Mouse (Mus musculus) heart, adult 18-20 months (tissue): Measurements from ENCODE around the gene Nr5a2. TPM values are rescaled to one million over a fixed set of nuclear protein-coding genes. Genes with fewer than 3 reads are reported as not detected.

ENCODE experiments used
- DNase-seq, 2 experiments: peaks; one replicate each; pipeline ENCODE4 v3.0.0; 2021 to 2022; ENCODE audit warnings: mixed read lengths in 1 of 2
- long read RNA-seq, 2 experiments: library from polyadenylated mRNA; stranded (forward); transcript quantifications; one replicate each; pipeline ENCODE4 v2.0.0; 2021
- total RNA-seq, 2 experiments: library from RNA; stranded (reverse); gene quantifications; 2 replicates each; pipeline ENCODE4 v1.2.3; 2021

The Nr5a2 gene
- total RNA-seq, result under 1 TPM; 0.07 to 0.46 TPM
- long read RNA-seq, experiment 1, partial matches to known transcripts, result 0 of 1 reads
- long read RNA-seq, experiment 1, other reads (novel, unspliced or antisense), result 1 of 1 reads
- long read RNA-seq, experiment 2, result 0 reads

DNA sequence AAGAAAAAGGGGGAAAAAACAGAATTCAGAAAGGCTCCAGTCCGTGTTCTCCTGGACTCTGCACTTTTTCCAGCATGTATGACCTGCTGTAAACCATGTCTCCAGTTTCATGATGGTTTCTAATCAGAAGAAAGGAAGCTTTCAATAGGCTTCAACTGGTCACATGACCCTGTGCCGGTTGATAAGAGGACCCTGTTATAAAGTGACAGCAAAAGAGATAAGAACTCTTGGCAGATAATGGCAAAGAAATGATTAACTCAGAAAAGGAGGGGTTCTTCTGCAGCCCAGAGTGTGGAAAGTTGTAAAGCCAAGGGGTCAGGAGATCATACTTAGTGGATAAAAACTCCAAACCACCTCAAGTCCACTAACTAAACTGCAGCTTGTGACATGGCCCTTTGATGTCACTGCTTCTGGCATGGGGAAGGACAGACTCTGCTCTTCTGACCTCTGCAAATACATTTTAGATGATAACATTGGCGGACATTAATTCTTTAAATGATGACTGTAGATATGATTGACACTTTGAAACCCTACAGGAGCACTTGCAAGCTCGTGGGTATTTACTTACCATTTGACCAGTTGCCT, at the start of gene Nr5a2:
Gene Nr5a2 (minus strand): TSS at position 21 of the 585 bp plus-strand sequence.
- no peak for DNase-seq

GRCm38 (mm10) chr1:137008726-137009239, 48.5 kb upstream of the Nr5a2 start:
- no peak for DNase-seq

GRCm38 (mm10) chr1:137003816-137004215, 43.6 kb upstream of the Nr5a2 start:
- no peak for DNase-seq

GRCm38 (mm10) chr1:137003144-137003543, 42.9 kb upstream of the Nr5a2 start:
- no peak for DNase-seq

DNA sequence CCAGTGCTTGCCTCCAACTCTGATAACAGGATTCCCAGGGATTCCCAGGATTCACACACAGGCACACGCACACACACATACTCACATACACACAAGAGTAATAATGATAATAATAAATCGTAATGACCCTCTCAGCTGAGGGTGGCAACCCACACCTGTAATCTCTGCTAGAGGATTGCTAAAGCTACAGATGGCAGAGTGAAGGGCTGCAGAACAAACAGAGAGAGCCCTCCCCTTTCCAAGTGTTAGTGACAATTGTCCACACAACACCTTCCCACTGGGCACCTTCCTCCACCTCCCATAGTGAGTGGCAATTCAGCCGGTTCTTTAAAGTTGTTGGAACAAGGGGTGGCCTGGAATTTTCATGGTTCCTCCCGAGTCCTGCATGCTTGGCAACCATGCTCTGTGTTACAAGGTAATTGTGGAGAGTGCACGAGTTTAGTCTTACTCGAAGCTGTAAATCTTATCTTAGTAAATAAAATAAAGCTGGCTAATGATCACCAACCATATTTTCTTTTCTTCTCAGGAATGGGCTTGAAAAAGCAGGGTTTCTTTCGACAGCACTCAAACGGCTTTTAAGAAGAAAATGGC, 31.6 kb upstream of the Nr5a2 start:
- DNase-seq, result no peak

GRCm38 (mm10) chr1:136980253-136980893, 20.1 kb upstream of the Nr5a2 start:
- no peak for DNase-seq

DNA sequence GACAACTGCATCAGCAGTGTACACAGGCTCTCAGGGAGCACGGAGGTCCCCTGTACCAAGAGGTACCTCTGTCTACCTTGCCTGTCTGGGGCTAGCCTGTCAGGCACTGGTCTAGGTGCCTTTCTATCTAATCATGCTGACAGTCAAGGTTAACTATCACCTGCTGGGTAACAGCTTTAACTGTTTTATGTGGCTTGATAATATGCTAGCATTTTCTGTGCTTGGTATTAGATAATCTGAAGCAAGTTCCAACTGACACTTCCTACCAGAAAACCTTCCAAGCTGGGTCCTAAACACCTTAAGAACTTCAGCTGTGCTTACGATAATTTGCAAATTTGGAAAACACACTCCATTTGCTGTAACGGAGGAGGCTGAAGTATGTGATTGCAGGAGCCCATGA, 17.6 kb upstream of the Nr5a2 start:
- DNase-seq, result no peak

GRCm38 (mm10) chr1:136974040-136974439, 13.8 kb upstream of the Nr5a2 start:
- no peak for DNase-seq

DNA sequence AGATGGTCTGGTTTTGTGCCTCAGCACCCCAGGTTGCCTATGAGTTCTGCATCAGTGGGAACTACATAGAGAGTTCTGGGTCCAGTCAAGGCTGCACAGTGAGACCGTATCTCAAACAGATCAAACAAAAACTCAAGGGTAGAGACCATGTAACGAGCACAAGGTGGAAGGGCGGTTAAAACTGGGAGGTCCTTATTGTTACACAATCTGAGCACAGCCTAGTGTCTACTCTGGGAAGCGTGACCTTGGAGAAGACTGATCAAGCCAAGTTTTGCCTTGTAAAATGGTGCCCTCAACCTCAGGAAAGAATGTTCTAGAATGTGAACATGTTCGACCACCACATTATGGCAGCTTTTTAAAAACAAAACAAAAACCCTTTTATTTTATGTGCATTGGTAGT, 12.8 kb upstream of the Nr5a2 start:
- no peak for DNase-seq

GRCm38 (mm10) chr1:136970995-136971394, 10.7 kb upstream of the Nr5a2 start:
- no peak for DNase-seq

DNA sequence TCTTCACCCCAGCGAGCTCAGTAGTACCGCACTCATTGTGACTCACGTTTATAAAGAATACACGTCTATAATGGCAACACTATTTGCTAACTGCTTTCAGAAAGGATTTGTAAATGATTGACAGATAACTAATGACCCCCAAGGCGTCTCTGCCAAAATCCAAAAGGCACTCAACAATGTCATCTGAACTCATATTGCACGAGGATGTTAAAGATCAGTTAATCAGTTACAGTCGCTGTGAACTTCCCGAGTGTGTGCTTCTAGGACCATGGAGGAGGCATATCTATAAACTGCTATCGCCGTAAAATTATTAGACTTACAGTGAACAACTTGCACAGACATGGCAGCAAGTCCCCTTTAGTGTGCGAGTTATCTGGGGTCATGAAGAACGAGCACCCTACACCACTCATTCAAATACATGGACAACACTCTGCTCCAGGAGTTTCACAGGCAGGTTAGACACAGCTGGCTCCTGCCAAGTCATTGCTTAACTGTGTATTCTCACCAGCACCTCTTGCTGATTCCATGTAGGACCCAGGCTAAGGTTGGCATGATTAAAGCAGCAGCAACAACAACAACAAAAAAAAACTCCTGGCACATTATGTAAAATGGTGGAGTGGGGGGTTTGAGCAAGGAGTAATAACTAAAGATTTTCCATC, 6.6 kb upstream of the Nr5a2 start:
- no peak for DNase-seq

- no peak for DNase-seq
These were observed 757 bp downstream of the Nr5a2 start for GRCm38 (mm10) chr1:136959491-136959890.

GRCm38 (mm10) chr1:136958666-136959065, 1.6 kb downstream of the Nr5a2 start:
- no peak for DNase-seq

DNA sequence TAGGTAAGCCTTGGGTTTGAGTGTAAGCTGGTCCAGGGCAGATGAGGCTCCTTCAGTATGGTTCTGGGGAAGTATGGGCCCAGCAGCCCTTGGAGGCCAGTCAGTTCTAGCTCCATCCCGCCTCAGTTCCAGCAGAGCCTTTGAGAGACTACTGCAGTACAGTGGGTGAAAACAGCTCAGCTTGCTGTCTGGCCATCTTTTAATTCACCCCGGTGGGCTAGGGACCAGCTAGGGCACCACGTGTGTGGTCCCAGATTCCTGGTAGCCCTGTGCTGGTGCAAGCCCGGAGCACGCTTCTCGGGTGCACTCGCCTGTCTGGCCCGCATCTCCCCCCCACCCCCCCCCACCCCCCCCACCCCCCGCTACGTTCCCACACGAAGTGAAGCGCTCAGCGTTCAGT, 2.1 kb downstream of the Nr5a2 start:
- DNase-seq, result no peak

- DNase-seq, result no peak
These were observed 2.6 kb downstream of the Nr5a2 start for GRCm38 (mm10) chr1:136957696-136958095.

DNA sequence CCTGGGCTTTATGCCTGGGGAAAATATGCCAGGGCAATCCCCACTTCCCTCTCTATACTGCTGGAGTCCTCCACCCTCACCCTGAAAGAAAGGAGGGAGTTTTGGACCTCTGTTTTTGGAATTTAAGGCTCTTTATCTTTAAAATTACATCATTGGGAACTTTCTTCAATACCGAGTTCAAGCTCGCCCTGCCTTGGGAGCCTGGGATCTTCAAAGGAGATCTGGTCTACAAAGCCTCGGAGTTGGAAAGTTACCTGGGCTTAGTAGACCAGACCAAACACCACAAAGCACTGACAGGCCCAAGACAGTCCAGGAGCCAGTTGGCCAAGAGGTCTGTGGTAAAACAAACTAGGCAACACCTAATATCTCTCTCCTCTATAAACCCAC, 6.1 kb downstream of the Nr5a2 start:
- DNase-seq, result no peak

DNA sequence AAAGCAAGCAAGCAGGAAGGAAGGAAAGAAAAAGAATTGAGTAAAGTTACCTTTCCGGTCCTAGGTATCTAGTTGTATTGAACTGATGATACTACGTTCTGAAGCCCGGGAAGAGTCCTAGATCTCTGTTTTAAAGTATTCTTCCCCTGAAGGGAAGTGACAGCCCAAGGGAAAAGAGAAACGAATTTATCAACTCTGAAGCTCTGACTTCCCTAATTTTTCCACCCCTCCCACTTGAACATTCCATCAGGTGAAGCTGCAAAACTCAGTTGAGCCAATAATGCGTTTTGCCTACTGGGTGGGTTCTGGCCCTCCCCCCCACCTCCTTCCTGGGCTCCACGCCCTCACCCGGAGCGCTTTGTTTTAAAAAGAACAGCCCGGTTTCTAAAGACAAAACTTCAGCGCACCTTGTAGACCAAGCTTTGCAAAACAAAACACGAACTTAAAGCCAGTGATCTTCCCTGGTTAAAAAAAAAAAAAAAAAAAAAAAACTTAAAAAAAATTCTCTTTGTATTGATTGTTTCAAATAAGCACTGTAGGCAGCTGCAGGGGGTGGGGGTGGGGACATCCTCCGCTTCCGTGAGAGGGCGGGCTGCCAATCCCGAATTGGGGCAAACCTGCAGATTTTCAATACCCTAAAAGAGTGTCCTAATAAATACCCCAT, 6.7 kb downstream of the Nr5a2 start:
- no peak for DNase-seq

DNA sequence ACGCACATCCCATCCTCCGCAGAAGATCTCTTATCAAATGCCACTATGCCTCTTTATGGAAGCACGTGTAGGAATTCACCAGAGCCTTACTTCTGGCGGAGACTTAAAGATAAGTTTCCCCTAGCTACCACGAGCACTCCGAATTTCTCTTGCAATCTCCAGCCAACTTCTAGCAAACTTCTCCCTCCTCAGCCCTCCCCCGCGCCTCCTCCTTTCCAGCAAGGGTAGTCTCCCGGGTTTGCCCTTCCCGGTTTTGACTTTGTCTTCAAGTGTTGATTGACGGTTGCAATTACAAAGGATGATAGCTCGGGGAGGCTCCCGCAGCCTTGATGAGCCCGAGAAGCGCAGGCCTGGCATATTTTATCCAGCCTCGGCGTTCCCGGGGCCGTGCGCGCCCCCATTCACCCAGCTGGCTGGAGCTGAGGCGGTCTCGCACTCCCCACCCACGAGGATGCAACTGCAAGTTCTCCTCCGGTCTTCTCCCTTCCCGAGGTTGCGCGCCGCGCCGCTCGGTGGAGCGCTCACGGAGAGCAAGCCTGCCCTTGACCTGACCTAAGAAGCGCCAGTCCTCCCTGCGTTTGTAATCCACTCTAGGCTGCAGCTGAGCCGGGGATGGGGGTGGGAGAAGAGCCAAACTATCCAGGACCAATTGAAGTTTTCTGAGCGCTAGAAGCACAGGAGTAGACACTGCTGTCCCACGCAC, 7.5 kb downstream of the Nr5a2 start:
- peak in 1 of 2 experiments; percentile 25 for DNase-seq

DNA sequence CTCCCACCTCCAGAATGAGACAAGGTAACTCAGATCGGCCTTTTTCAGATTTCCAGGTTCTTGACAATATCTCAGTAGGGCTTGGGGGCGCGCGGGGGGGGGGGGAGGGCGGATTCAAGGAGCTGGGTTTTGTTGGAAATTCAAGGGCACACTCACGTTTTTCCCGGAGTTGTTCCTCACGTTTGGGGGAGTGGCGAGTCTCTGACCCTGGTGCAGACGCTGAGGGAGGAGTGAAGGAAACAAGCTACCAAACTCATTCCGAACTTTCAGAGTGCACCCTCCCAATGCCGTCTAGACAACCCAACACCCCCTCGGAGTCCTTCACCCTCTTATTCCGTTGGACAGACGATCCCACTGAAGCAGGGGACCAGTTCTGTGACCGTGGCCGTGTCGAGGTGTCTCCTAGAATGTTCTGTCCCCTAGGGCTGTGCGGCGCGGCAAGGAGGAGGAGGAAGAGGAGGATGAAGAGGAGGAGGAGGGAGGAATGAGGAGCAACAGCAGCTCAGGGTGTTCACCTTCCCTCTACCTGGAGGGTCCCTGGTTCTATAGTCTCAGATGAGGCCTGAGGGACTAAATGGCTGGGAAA, 8.2 kb downstream of the Nr5a2 start:
- DNase-seq, result no peak

GRCm38 (mm10) chr1:136951155-136951650, 9.0 kb downstream of the Nr5a2 start:
- no peak for DNase-seq

- DNase-seq, result no peak
These were observed 10.9 kb downstream of the Nr5a2 start for GRCm38 (mm10) chr1:136949323-136949741.
